Comparison of ENCODE assay signal across 8 mouse cellular contexts in the genomic region with DNA sequence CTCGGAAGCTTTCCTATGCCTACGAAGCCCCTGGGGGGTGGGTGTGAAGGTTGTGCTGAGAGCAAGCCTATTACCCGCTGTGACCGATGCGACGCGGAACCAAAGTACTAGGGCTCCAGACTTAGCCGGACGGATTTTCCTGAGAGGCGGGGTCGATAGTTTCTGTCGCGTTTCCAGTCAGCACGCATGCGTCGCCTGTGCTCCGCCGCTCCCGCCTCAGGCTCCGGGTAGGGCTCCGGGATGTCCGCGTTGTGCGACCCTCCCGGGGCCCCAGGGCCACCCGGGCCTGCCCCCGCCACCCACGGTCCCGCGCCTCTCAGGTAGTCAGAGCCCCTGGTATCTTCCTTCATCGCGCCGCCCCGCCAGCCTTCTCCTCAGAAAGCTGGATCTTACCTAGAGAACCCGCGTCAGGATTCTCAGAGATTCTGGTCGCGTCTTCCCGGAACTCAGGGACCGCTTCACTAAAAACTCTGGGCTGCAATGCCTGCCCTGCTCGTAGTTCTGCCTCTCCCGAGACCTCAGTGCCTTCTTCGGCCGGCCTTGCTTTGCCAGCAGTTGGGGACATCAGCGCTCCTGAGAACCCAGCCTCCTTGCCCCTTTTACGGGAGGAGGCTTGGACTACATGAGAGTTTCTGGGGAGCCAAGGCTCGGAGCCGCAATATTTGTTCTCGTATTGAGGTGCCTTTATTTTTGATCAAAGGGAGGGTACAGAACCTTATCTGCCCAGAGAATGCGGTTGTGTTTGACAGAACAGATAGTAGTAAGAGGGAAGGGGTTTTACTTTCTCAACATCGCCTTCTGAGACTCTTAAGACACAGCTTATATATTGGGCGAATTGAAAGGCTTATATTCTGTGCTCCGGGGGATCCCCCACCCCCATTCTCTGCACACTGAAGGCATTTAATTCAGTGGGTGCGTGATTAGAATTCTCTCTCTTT. TPM values are rescaled to one million over a fixed set of nuclear protein-coding genes. Genes with fewer than 3 reads are reported as not detected.
DNase-seq lines count a peak whose midpoint lies in the region; ATAC-seq and TF ChIP-seq lines count a peak whose summit lies in the region.

A gene (plus strand): TSS at position 177 of the 938 bp plus-strand sequence.

- H3K36me3 ChIP-seq in E14TG2a.4 (ENCODE audit: insufficient read depth, low read length): peaks cover 62% of the 10 kb centered on the region
- peaks cover 39% of the 10 kb centered on the region for H3K36me3 ChIP-seq in forebrain, embryonic 12.5 days (replicated peaks)
- H3K36me3 ChIP-seq in heart, embryonic 16.5 days (ENCODE audit: control insufficient read depth, insufficient read depth): peaks cover 12% of the 10 kb centered on the region; the same call in 1 of the 2 replicates
- peaks cover 48% of the 10 kb centered on the region for H3K36me3 ChIP-seq in liver, embryonic 15.5 days (replicated peaks)
- peaks cover 8% of the 10 kb centered on the region for H3K36me3 ChIP-seq in neural tube, embryonic 11.5 days (ENCODE audit: control insufficient read depth, insufficient read depth, low read length)
- H3K36me3 ChIP-seq in stomach, embryonic 16.5 days (ENCODE audit: control insufficient read depth, insufficient read depth, low read length): 0 out of 2 replicates have a peak, but pooled peaks cover 6% of the 10 kb centered on the region

- H3K4me1 ChIP-seq in E14TG2a.4 (replicated peaks; ENCODE audit: low read depth, low read length): peaks cover 69% of the 10 kb centered on the region
- peaks cover 38% of the 10 kb centered on the region for H3K4me1 ChIP-seq in forebrain, embryonic 12.5 days
- H3K4me1 ChIP-seq in heart, embryonic 16.5 days (ENCODE audit: control insufficient read depth, insufficient read depth, low read length): peaks cover 25% of the 10 kb centered on the region
- peaks cover 71% of the 10 kb centered on the region for H3K4me1 ChIP-seq in liver, embryonic 15.5 days (replicated peaks)
- peaks cover 9% of the 10 kb centered on the region for H3K4me1 ChIP-seq in neural tube, embryonic 11.5 days (ENCODE audit: control insufficient read depth, insufficient read depth, low read length)
- peaks cover 19% of the 10 kb centered on the region for H3K4me1 ChIP-seq in stomach, embryonic 16.5 days (ENCODE audit: control insufficient read depth, insufficient read depth, low read length)

- DNase-seq in c-Kit-positive CD71-positive TER-119-negative erythroid progenitor cells, embryonic 14.5 days (ENCODE audit: low read depth): peak; percentile 90
- peak; percentile 83 to 91 for DNase-seq in kidney, postnatal 36 days
- peak; percentile 89 for DNase-seq in neural tube, embryonic 11.5 days (ENCODE audit: low spot score)

- no peaks in the 10 kb centered on the region for H3K9me3 ChIP-seq in E14TG2a.4 (ENCODE audit: low read length)
- no peaks in the 10 kb centered on the region for H3K9me3 ChIP-seq in forebrain, embryonic 12.5 days
- H3K9me3 ChIP-seq in heart, embryonic 16.5 days (replicated peaks; ENCODE audit: control insufficient read depth, low read length): no peaks in the 10 kb centered on the region
- H3K9me3 ChIP-seq in liver, embryonic 15.5 days (replicated peaks): no peaks in the 10 kb centered on the region
- H3K9me3 ChIP-seq in neural tube, embryonic 11.5 days (ENCODE audit: control insufficient read depth, low read length): no peaks in the 10 kb centered on the region
- no peaks in the 10 kb centered on the region for H3K9me3 ChIP-seq in stomach, embryonic 16.5 days (replicated peaks; ENCODE audit: control insufficient read depth, low read length)

- H3K27me3 ChIP-seq in E14TG2a.4 (ENCODE audit: insufficient read depth, low read length): no peaks in the 10 kb centered on the region
- H3K27me3 ChIP-seq in forebrain, embryonic 12.5 days: no peaks in the 10 kb centered on the region
- no peaks in the 10 kb centered on the region for H3K27me3 ChIP-seq in heart, embryonic 16.5 days (ENCODE audit: control insufficient read depth, insufficient read depth, low read length)
- no peaks in the 10 kb centered on the region for H3K27me3 ChIP-seq in liver, embryonic 15.5 days
- H3K27me3 ChIP-seq in neural tube, embryonic 11.5 days (ENCODE audit: control insufficient read depth, insufficient read depth, low read length): no peaks in the 10 kb centered on the region
- H3K27me3 ChIP-seq in stomach, embryonic 16.5 days (ENCODE audit: control insufficient read depth, insufficient read depth, low read length): no peaks in the 10 kb centered on the region

- peak; percentile 63 for ATAC-seq in forebrain, embryonic 12.5 days (ENCODE audit: low FRiP score)
- ATAC-seq in heart, embryonic 16.5 days (replicated peaks; ENCODE audit: extremely low read depth, insufficient read depth, low FRiP score): peak; percentile 33
- peak; percentile 45 for ATAC-seq in liver, embryonic 15.5 days (ENCODE audit: insufficient read depth)
- ATAC-seq in neural tube, embryonic 11.5 days (ENCODE audit: insufficient read depth, low FRiP score, low TSS enrichment): peak; percentile 63
- ATAC-seq in stomach, embryonic 16.5 days (ENCODE audit: insufficient read depth, low FRiP score): peak; percentile 38

- peak within 1 kb of the TSS; percentile 93 for H3K9ac ChIP-seq in forebrain, embryonic 12.5 days
- H3K9ac ChIP-seq in heart, embryonic 16.5 days (ENCODE audit: low read length): peak within 1 kb of the TSS; percentile 92
- peak within 1 kb of the TSS; percentile 96 for H3K9ac ChIP-seq in liver, embryonic 15.5 days
- peak within 1 kb of the TSS; percentile 66 for H3K9ac ChIP-seq in neural tube, embryonic 11.5 days (ENCODE audit: low read length)
- peak within 1 kb of the TSS; percentile 98 for H3K9ac ChIP-seq in stomach, embryonic 16.5 days (ENCODE audit: low read length)

- TF ChIP-seq CTCF in E14TG2a.4 (conservative IDR thresholded peaks at IDR 0.05; ENCODE audit: low read length): no peak

- peak within 1 kb of the TSS; percentile 82 for H3K27ac ChIP-seq in forebrain, embryonic 12.5 days
- peak within 1 kb of the TSS; percentile 86 for H3K27ac ChIP-seq in heart, embryonic 16.5 days (ENCODE audit: low read length)
- H3K27ac ChIP-seq in liver, embryonic 15.5 days (replicated peaks): peak within 1 kb of the TSS; percentile 93
- peak within 1 kb of the TSS; percentile 36; the same call in 1 of the 2 replicates for H3K27ac ChIP-seq in neural tube, embryonic 11.5 days (ENCODE audit: low read depth, low read length)
- H3K27ac ChIP-seq in stomach, embryonic 16.5 days (ENCODE audit: low read length): peak within 1 kb of the TSS; percentile 90

- peak within 1 kb of the TSS; percentile 99 for H3K4me3 ChIP-seq in E14TG2a.4 (replicated peaks; ENCODE audit: low read length)
- peak within 1 kb of the TSS; percentile 79 for H3K4me3 ChIP-seq in forebrain, embryonic 12.5 days (replicated peaks)
- H3K4me3 ChIP-seq in heart, embryonic 16.5 days (ENCODE audit: low read length): peak within 1 kb of the TSS; percentile 80
- H3K4me3 ChIP-seq in liver, embryonic 15.5 days (replicated peaks): peak within 1 kb of the TSS; percentile 95
- peak within 1 kb of the TSS; percentile 49 for H3K4me3 ChIP-seq in neural tube, embryonic 11.5 days (ENCODE audit: low read depth, low read length)
- peak within 1 kb of the TSS; percentile 92 for H3K4me3 ChIP-seq in stomach, embryonic 16.5 days (replicated peaks; ENCODE audit: low read length)

- peak within 1 kb of the TSS; percentile 72 for H3K4me2 ChIP-seq in forebrain, embryonic 12.5 days
- peak within 1 kb of the TSS; percentile 94 for H3K4me2 ChIP-seq in heart, embryonic 16.5 days (ENCODE audit: low read depth, low read length)
- peak within 1 kb of the TSS; percentile 78 for H3K4me2 ChIP-seq in liver, embryonic 15.5 days
- H3K4me2 ChIP-seq in neural tube, embryonic 11.5 days (ENCODE audit: low read depth): peak within 1 kb of the TSS; percentile 60
- peak within 1 kb of the TSS; percentile 81 for H3K4me2 ChIP-seq in stomach, embryonic 16.5 days (ENCODE audit: low read depth, low read length)

- WGBS in forebrain, embryonic 12.5 days: 2% methylated on average over 54 of the region's 54 CpGs
- 2% methylated on average over 53 of the region's 54 CpGs for WGBS in heart, embryonic 16.5 days
- WGBS in liver, embryonic 15.5 days (ENCODE audit: insufficient replicate concordance): 1% methylated on average over 54 of the region's 54 CpGs
- WGBS in neural tube, embryonic 11.5 days: 3% methylated on average over 54 of the region's 54 CpGs
- WGBS in stomach, embryonic 16.5 days: 2% methylated on average over 54 of the region's 54 CpGs

RNA-seq across cellular contexts. Expression of the gene that starts here (rescaled TPM):
- polyA plus RNA-seq in forebrain, embryonic 12.5 days (2016; fragmentation: Nextera tagmentation; extraction: Ambion mirVana): 48.1 and 52.6 TPM in 2 replicates
- polyA plus RNA-seq in heart, embryonic 16.5 days (2015; fragmentation: Nextera tagmentation; extraction: Ambion mirVana): 24.8 and 27.6 TPM in 2 replicates
- polyA plus RNA-seq in liver, embryonic 15.5 days (2015; fragmentation: Nextera tagmentation; extraction: Ambion mirVana): 21.6 and 26.2 TPM in 2 replicates
- polyA plus RNA-seq in neural tube, embryonic 11.5 days (2014; fragmentation: Nextera tagmentation; extraction: Ambion mirVana): 40.8 and 49.9 TPM in 2 replicates
- polyA plus RNA-seq in stomach, embryonic 16.5 days (2015; fragmentation: Nextera tagmentation; extraction: Ambion mirVana): 35.4 and 39.7 TPM in 2 replicates

Comparison
In these comparisons a context has a peak if more than half of its experiments do, and no peak if none do; other contexts are left out.
1. Peak in every context shown above with its lines: DNase-seq, ATAC-seq, H3K4me3 ChIP-seq and H3K27ac ChIP-seq.
2. H3K4me3 ChIP-seq: peak in every context shown above with its lines; median percentile 99 in E14TG2a.4; 95 in liver, embryonic 15.5 days; 92 in stomach, embryonic 16.5 days; 80 in heart, embryonic 16.5 days; 79 in forebrain, embryonic 12.5 days; 49 in neural tube, embryonic 11.5 days.
3. H3K27ac ChIP-seq: peak in every context shown above with its lines; median percentile 93 in liver, embryonic 15.5 days; 90 in stomach, embryonic 16.5 days; 86 in heart, embryonic 16.5 days; 82 in forebrain, embryonic 12.5 days; 36 in neural tube, embryonic 11.5 days.